Mouse (Mus musculus) kidney, adult 2 months (tissue): ENCODE data around the gene Zfp933.

Experiments
- CTCF ChIP-seq: fragments of 200-500 bp; conservative IDR thresholded peaks from 2 replicates; pipeline ENCODE4 v1.5.1; 2011; ENCODE audit warnings: low read depth, mild to moderate bottlenecking, control low read depth, low read length, moderate library complexity, mixed read lengths; ENCODE audit not compliant: insufficient read depth, insufficient read length
- POLR2A ChIP-seq: fragments of 200-500 bp; IDR thresholded peaks from one replicate; pipeline ENCODE4 v1.6.1; 2011; ENCODE audit warnings: low read depth, low read length, control low read depth

- no peak for TF ChIP-seq CTCF
- peak; percentile 31 for TF ChIP-seq POLR2A
Observed at GRCm38 (mm10) chr4:147868450-147869031, 20.4 kb upstream of the Zfp933 start, which contains the start of the genes Miip and Fv1.
